Mouse (Mus musculus) forebrain, postnatal 0 days (tissue): Measurements from ENCODE around the gene Pex7. TPM values are rescaled to one million over a fixed set of nuclear protein-coding genes. Genes with fewer than 3 reads are reported as not detected.

Experiments
- ATAC-seq: fragments of 200-750 bp; cut with Nextera tagmentation; 2 replicates; pipeline ENCODE4 v1.8.0; 2017; ENCODE audit warnings: mild to moderate bottlenecking, moderate library complexity
- DNase-seq: peaks from one replicate; pipeline ENCODE4 v3.0.0-alpha.2; 2015
- H3K27ac ChIP-seq: fragments of 300-500 bp; sonication (generic); 2 replicates; pipeline ENCODE4 v1.5.1; 2014; ENCODE audit warnings: low read depth, mild to moderate bottlenecking, antibody characterized with exemption, low read length, moderate library complexity, mixed read lengths
- H3K27me3 ChIP-seq: fragments of 300-500 bp; sonication (generic); 2 replicates; pipeline ENCODE4 v1.6.1; 2014; ENCODE audit warnings: mild to moderate bottlenecking, low read length, mixed read lengths; ENCODE audit not compliant: insufficient read depth
- H3K36me3 ChIP-seq: fragments of 300-500 bp; sonication (generic); 2 replicates; pipeline ENCODE4 v1.6.1; 2014; ENCODE audit warnings: mild to moderate bottlenecking, moderate library complexity; ENCODE audit not compliant: insufficient read depth
- H3K4me1 ChIP-seq: fragments of 300-500 bp; sonication (generic); 2 replicates; pipeline ENCODE4 v1.6.1; 2014; ENCODE audit warnings: antibody characterized with exemption; ENCODE audit not compliant: insufficient read depth
- H3K4me2 ChIP-seq: fragments of 300-500 bp; sonication (generic); 2 replicates; pipeline ENCODE4 v1.6.1; 2014; ENCODE audit warnings: low read depth, mild to moderate bottlenecking, moderate library complexity
- H3K4me3 ChIP-seq: fragments of 300-500 bp; sonication (generic); 2 replicates; pipeline ENCODE4 v1.5.1; 2014; ENCODE audit warnings: low read depth, low read length, mixed read lengths
- H3K9ac ChIP-seq: fragments of 300-500 bp; sonication (generic); 2 replicates; pipeline ENCODE4 v1.6.1; 2014; ENCODE audit warnings: mild to moderate bottlenecking
- H3K9me3 ChIP-seq: fragments of 300-500 bp; sonication (generic); 2 replicates; pipeline ENCODE4 v1.6.1; 2016; ENCODE audit warnings: low read length
- CTCF ChIP-seq: sonication (generic); IDR thresholded peaks from 2 replicates; pipeline ENCODE4 v1.5.1; 2016; ENCODE audit warnings: antibody characterized with exemption, control low read depth, low read depth
- WGBS: fragments of 180-500 bp; shearing (Covaris S2); extraction: QIAGEN DNeasy Blood & Tissue Kit; methylation state at CpG from one replicate; pipeline ENCODE4 v1.1.7; 2014; 5-methylcytosine and 5-hydroxymethylcytosine counted together
- polyA plus RNA-seq: library from polyadenylated mRNA; unstranded; fragments of >200 nt; fragmentation: Nextera tagmentation; extraction: Ambion mirVana; gene quantifications from 2 replicates; pipeline ENCODE4 v1.2.1, GENCODE M21; 2015
- total RNA-seq: library from RNA; depleted of rRNA; stranded (reverse); fragments of >200 nt; gene quantifications from 2 replicates; pipeline ENCODE4 v1.2.3, GENCODE M21; 2014; rRNA removed

Gene Pex7
- total and polyA plus RNA-seq, 2 experiments from 2014 or later = 31.2 to 38.2 TPM

- 45% methylated on average over 9 of the region's 9 CpGs for WGBS
- H3K4me1 ChIP-seq = no peaks in the 10 kb centered on the region
- H3K9me3 ChIP-seq = no peaks in the 10 kb centered on the region
- no peaks in the 10 kb centered on the region for H3K27me3 ChIP-seq
- H3K4me3 ChIP-seq = no peak overlapping the region
- TF ChIP-seq CTCF = peak; percentile 52
- H3K9ac ChIP-seq = no peak overlapping the region
- H3K27ac ChIP-seq = no peak overlapping the region
- H3K4me2 ChIP-seq = no peak overlapping the region
- ATAC-seq = no peak; the same call in 1 of the 2 replicates
- H3K36me3 ChIP-seq = no peaks in the 10 kb centered on the region
- DNase-seq = peak; percentile 18
Measured at GRCm38 (mm10) chr10:19811436-19812172, 95.9 kb downstream of the Pex7 start.

GRCm38 (mm10) chr10:19804763-19805162 lies 102.7 kb downstream of the Pex7 start:
- no peaks in the 10 kb centered on the region for H3K36me3 ChIP-seq
- no peak overlapping the region for H3K27ac ChIP-seq
- no peak for ATAC-seq
- no peak overlapping the region for H3K4me3 ChIP-seq
- no peaks in the 10 kb centered on the region for H3K27me3 ChIP-seq
- no peaks in the 10 kb centered on the region for H3K9me3 ChIP-seq
- 91% methylated on average over 7 of the region's 7 CpGs for WGBS
- H3K4me2 ChIP-seq = no peak overlapping the region
- no peak for TF ChIP-seq CTCF
- no peak for DNase-seq
- H3K4me1 ChIP-seq = no peaks in the 10 kb centered on the region
- no peak overlapping the region for H3K9ac ChIP-seq

Other genes starting within 250 kb of the Pex7 start
- 0.19 TPM in 1 of 2 replicates, not detected in the other for gene Il20ra, start 195.1 kb downstream of the Pex7 start, total RNA-seq
- not detected in 2 replicates for gene Il20ra, start 195.1 kb downstream of the Pex7 start, polyA plus RNA-seq
- gene Slc35d3, start 56.2 kb downstream of the Pex7 start, total RNA-seq = 1.5 and 2.5 TPM in 2 replicates
- 1.8 and 2.2 TPM in 2 replicates for gene Slc35d3, start 56.2 kb downstream of the Pex7 start, polyA plus RNA-seq
- 4.8 and 5.8 TPM in 2 replicates for gene Map3k5, start 26.8 kb upstream of the Pex7 start, total RNA-seq
- gene Map3k5, start 26.8 kb upstream of the Pex7 start, polyA plus RNA-seq = 0.77 and 1.3 TPM in 2 replicates
- gene Map7, start 240.8 kb upstream of the Pex7 start, total RNA-seq = 6.9 and 14.5 TPM in 2 replicates
- gene Map7, start 240.8 kb upstream of the Pex7 start, polyA plus RNA-seq = 4.3 and 6.3 TPM in 2 replicates